Mouse (Mus musculus): Measurements from ENCODE around the gene Rangap1. TPM values are rescaled to one million over a fixed set of nuclear protein-coding genes. Genes with fewer than 3 reads are reported as not detected.
A peak's percentile ranks its signal among the peaks of the same experiment; 100 is the strongest.
"Not testable (repeated sequence)": the region's sequence is repeated elsewhere in the genome, so short reads cannot be mapped to it uniquely, and the experiment has no call there.

Gene Rangap1
- total and polyA plus RNA-seq, 3 experiments = 14.1 to 27.3 (median 25.7) TPM

DNA sequence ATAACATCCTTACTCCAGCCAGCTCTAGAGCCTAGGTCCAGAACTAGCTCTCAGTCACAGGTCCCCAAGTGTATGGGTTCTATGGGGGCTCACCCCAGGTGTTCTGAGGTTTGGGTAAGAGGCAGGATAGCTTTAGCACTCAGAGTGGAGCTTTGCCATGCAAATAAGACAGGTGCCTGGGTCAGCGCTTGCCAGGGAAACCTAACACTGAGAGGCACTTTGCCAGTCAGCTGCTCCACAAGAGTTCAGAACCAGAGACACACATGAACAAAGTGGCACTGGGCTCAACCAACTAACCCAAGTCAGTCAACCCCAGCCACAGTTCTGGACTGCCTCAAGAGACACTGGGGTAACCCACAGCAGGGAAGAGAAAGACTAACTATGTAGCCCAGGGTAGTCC, 35.6 kb downstream of the Rangap1 start:
- TF ChIP-seq EP300 (IDR thresholded peaks at IDR 0.05; ENCODE audit: insufficient read depth, low read depth, low read length) (no peak), POLR2A (IDR thresholded peaks at IDR 0.05; ENCODE audit: insufficient read depth, low read depth, low read length) (no peak), CTCF (IDR thresholded peaks at IDR 0.05) (no peak)
- H3K27ac ChIP-seq = no peak overlapping the region
- no peak overlapping the region for H3K4me3 ChIP-seq
- intact Hi-C loops (cut with DNase I) = no loop called here
- H3K9ac ChIP-seq (ENCODE audit: low read depth, low read length) = no peak overlapping the region
- 94% methylated on average over 1 of the region's 1 CpGs for WGBS
- no peaks in the 10 kb centered on the region for H3K36me3 ChIP-seq (ENCODE audit: control insufficient read depth, insufficient read depth, low read length)
- H3K4me1 ChIP-seq (ENCODE audit: control insufficient read depth, insufficient read depth, low read length) = no peaks in the 10 kb centered on the region
- no peaks in the 10 kb centered on the region for H3K79me2 ChIP-seq (replicated peaks; ENCODE audit: control insufficient read depth, insufficient read depth, low read length)
- DNase-seq = no peak
- H3K27me3 ChIP-seq (ENCODE audit: control insufficient read depth, insufficient read depth, low read length) = no peaks in the 10 kb centered on the region

DNA sequence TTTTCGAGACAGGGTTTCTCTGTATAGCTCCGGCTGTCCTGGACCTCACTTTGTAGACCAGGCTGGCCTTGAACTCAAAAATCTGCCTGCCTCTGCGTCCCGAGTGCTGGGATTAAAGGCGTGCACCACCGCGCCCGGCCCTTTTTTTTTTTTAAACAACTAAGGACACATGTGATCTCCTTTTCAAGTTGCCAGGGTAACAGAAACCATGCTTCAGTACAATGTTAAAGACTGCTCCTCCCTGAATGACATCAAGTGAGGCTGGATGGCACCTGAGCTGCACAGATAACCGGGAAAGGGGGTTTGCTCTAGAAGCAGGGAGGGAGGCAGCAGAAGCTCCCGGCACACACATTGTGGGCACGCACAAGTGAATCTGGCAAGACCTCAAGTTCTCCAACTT, 36.3 kb downstream of the Rangap1 start:
- no peak overlapping the region for H3K4me3 ChIP-seq
- intact Hi-C loops (cut with DNase I) = no loop called here
- no peak overlapping the region for H3K27ac ChIP-seq
- no peaks in the 10 kb centered on the region for H3K79me2 ChIP-seq (replicated peaks; ENCODE audit: control insufficient read depth, insufficient read depth, low read length)
- no peaks in the 10 kb centered on the region for H3K36me3 ChIP-seq (ENCODE audit: control insufficient read depth, insufficient read depth, low read length)
- H3K4me1 ChIP-seq (ENCODE audit: control insufficient read depth, insufficient read depth, low read length) = no peaks in the 10 kb centered on the region
- 92% methylated on average over 11 of the region's 11 CpGs for WGBS
- H3K9ac ChIP-seq (ENCODE audit: low read depth, low read length) = no peak overlapping the region
- TF ChIP-seq EP300 (IDR thresholded peaks at IDR 0.05; ENCODE audit: insufficient read depth, low read depth, low read length) (no peak), POLR2A (IDR thresholded peaks at IDR 0.05; ENCODE audit: insufficient read depth, low read depth, low read length) (no peak), CTCF (IDR thresholded peaks at IDR 0.05) (no peak)
- DNase-seq = no peak
- no peaks in the 10 kb centered on the region for H3K27me3 ChIP-seq (ENCODE audit: control insufficient read depth, insufficient read depth, low read length)

DNA sequence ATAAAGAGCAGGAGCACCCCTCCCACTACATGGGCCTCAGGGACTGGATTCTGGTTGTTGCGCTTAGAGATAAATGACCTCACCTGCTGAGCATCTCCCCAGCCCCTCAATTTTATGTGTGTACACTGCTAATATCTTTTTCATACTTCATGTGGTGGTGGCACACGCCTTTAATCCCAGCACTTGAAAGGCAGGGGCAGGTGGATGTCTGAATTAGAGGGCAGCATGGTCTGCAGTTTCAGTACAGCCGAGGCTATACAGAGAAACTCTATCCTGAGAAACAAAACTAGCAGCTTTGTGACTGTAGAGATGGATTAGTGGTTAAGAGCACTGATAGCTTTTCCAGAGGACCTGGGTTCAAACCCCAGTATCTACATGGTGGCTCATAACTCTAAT, 42.2 kb downstream of the Rangap1 start:
- 83% methylated on average over 3 of the region's 3 CpGs for WGBS
- no peak for DNase-seq
- TF ChIP-seq CTCF (IDR thresholded peaks at IDR 0.05) = no peak
- TF ChIP-seq POLR2A (IDR thresholded peaks at IDR 0.05; ENCODE audit: insufficient read depth, low read depth, low read length) = no peak
- TF ChIP-seq EP300 (IDR thresholded peaks at IDR 0.05; ENCODE audit: insufficient read depth, low read depth, low read length) = no peak
- intact Hi-C loops (cut with DNase I) = no loop called here
- no peaks in the 10 kb centered on the region for H3K79me2 ChIP-seq (replicated peaks; ENCODE audit: control insufficient read depth, insufficient read depth, low read length)
- H3K4me1 ChIP-seq (ENCODE audit: control insufficient read depth, insufficient read depth, low read length) = no peaks in the 10 kb centered on the region
- no peak overlapping the region for H3K4me3 ChIP-seq
- H3K27me3 ChIP-seq (ENCODE audit: control insufficient read depth, insufficient read depth, low read length) = no peaks in the 10 kb centered on the region
- H3K9ac ChIP-seq (ENCODE audit: low read depth, low read length) = no peak overlapping the region
- no peaks in the 10 kb centered on the region for H3K36me3 ChIP-seq (ENCODE audit: control insufficient read depth, insufficient read depth, low read length)
- H3K27ac ChIP-seq = no peak overlapping the region

DNA sequence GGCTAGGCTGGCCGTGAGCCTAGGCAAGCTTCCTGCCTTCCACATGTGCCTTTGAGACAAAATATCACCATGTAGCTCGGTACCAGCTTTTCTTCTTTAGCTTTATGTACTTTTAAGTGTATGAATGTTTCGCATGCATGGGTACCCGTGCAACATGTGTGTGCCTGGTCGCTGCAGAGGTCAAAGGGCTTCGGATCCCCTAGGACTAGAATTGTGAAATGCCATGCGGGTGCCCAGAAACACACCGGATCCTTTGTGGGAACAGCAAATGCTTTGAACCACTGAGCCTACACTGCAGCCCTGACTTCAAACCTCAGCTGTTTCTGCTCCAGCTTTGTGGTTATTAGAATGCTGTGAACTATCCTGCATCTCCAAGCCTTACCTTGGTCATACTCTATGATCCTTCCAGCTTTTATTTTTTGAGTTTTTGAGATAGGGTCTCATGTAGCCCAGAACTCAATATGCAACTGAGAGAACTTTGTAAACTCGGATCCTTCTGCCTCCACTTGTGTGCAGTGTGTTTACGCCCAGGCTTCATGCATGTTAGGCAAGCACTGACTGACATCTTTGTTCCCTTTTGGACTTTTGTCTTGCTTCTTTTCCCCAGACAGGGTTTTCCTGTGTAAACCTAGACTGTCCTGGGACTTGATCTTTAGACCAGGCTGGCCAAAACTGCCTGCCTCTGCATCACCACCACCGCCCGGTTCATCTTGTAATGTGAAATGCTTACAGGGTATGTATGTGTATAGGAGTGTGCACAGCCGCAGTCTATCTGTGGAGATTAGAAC, 42.8 kb downstream of the Rangap1 start:
- Histone ChIP-seq H3K9ac (ENCODE audit: low read depth, low read length) (no peak overlapping the region), H3K79me2 (replicated peaks; ENCODE audit: control insufficient read depth, insufficient read depth, low read length) (no peaks in the 10 kb centered on the region), H3K4me1 (ENCODE audit: control insufficient read depth, insufficient read depth, low read length) (no peaks in the 10 kb centered on the region), H3K27me3 (ENCODE audit: control insufficient read depth, insufficient read depth, low read length) (no peaks in the 10 kb centered on the region), H3K27ac (no peak overlapping the region), H3K4me3 (no peak overlapping the region), H3K36me3 (ENCODE audit: control insufficient read depth, insufficient read depth, low read length) (no peaks in the 10 kb centered on the region)
- DNase-seq = no peak
- no peak for TF ChIP-seq CTCF (IDR thresholded peaks at IDR 0.05)
- intact Hi-C loops (cut with DNase I) = no loop called here
- WGBS = 85% methylated on average over 13 of the region's 13 CpGs

DNA sequence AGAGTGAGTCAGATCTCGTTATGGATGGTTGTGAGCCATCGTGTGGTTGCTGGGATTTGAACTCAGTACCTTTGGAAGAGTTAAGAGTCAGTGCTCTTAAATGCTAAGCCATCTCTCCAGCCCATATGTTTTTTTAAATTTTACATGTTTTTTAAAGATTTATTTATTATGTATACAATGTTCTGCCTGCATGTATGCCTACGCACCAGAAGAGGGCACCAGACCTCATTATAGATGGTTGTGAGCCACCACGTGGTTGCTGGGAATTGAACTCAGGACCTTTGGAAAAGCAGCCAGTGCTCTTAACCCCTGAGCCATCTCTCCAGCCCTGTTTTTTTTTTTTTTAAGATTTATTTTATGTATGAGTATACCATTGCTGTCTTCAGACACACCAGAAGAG, 44.0 kb downstream of the Rangap1 start:
- H3K79me2 ChIP-seq (replicated peaks; ENCODE audit: control insufficient read depth, insufficient read depth, low read length); H3K4me1 ChIP-seq (ENCODE audit: control insufficient read depth, insufficient read depth, low read length); intact Hi-C loops (cut with DNase I); DNase-seq; H3K36me3 ChIP-seq (ENCODE audit: control insufficient read depth, insufficient read depth, low read length); H3K27me3 ChIP-seq (ENCODE audit: control insufficient read depth, insufficient read depth, low read length); H3K4me3 ChIP-seq; H3K9ac ChIP-seq (ENCODE audit: low read depth, low read length); H3K27ac ChIP-seq: not testable (repeated sequence)
- TF ChIP-seq CTCF (IDR thresholded peaks at IDR 0.05) = peak; percentile 32; the same call in 1 of the 2 replicates
- 77% methylated on average over 4 of the region's 4 CpGs for WGBS

DNA sequence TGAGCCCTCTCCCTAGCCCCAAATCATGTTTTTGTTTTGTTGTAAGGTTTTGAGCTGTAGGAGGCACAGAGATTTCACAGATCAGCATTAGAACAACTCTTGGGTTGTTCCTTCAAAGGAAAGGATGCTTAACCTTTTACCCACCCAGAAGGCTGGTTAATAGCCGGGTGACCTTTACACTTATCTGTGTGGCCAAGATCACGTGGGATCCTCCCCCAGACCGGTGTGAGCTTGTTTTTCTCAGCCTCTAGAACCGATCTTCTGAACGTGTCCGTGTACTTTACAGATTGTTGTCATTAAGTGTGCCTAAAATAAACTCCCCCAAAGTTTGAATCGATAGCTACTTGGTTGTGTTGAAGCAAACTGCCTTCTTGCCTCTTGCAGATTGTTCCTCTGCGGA, 44.7 kb downstream of the Rangap1 start:
- Histone ChIP-seq H3K27ac (no peak overlapping the region), H3K9ac (ENCODE audit: low read depth, low read length) (no peak overlapping the region), H3K27me3 (ENCODE audit: control insufficient read depth, insufficient read depth, low read length) (no peaks in the 10 kb centered on the region), H3K36me3 (ENCODE audit: control insufficient read depth, insufficient read depth, low read length) (no peaks in the 10 kb centered on the region), H3K4me3 (no peak overlapping the region), H3K4me1 (ENCODE audit: control insufficient read depth, insufficient read depth, low read length) (no peaks in the 10 kb centered on the region), H3K79me2 (replicated peaks; ENCODE audit: control insufficient read depth, insufficient read depth, low read length) (no peaks in the 10 kb centered on the region)
- TF ChIP-seq POLR2A (IDR thresholded peaks at IDR 0.05; ENCODE audit: insufficient read depth, low read depth, low read length) (no peak), CTCF (IDR thresholded peaks at IDR 0.05) (no peak), EP300 (IDR thresholded peaks at IDR 0.05; ENCODE audit: insufficient read depth, low read depth, low read length) (no peak)
- no peak for DNase-seq
- 35% methylated on average over 8 of the region's 8 CpGs for whole genome bisulfite sequencing
- intact Hi-C loops (cut with DNase I) = no loop called here

Measured in heart, adult 2 months (tissue).